Mouse (Mus musculus) limb, embryonic 14.5 days (tissue): ENCODE data around the gene Ociad1. TPM values are rescaled to one million over a fixed set of nuclear protein-coding genes. Genes with fewer than 3 reads are reported as not detected.

ENCODE experiments used
- ATAC-seq: fragments of 200-750 bp; cut with Nextera tagmentation; 2 replicates; pipeline ENCODE4 v1.8.0; 2017; ENCODE audit warnings: low read depth, moderate number of reproducible peaks, moderate TSS enrichment; ENCODE audit not compliant: low FRiP score
- DNase-seq: peaks from one replicate; pipeline ENCODE4 v3.0.0-alpha.2; 2015; ENCODE audit warnings: low spot score
- H3K27ac ChIP-seq: fragments of 300-500 bp; sonication (generic); replicated peaks from 2 replicates; pipeline ENCODE4 v1.5.1; 2014; ENCODE audit warnings: low read depth, mild to moderate bottlenecking, low read length, moderate library complexity, mixed read lengths
- H3K27me3 ChIP-seq: fragments of 300-500 bp; sonication (generic); 2 replicates; pipeline ENCODE4 v1.6.1; 2014; ENCODE audit warnings: low read length, mixed read lengths; ENCODE audit not compliant: control insufficient read depth, insufficient read depth
- H3K36me3 ChIP-seq: fragments of 300-500 bp; sonication (generic); 2 replicates; pipeline ENCODE4 v1.6.1; 2014; ENCODE audit warnings: mild to moderate bottlenecking, low read length, moderate library complexity, mixed read lengths; ENCODE audit not compliant: control insufficient read depth, insufficient read depth
- H3K4me1 ChIP-seq: fragments of 300-500 bp; sonication (generic); 2 replicates; pipeline ENCODE4 v1.6.1; 2014; ENCODE audit warnings: antibody characterized with exemption, low read length, mixed read lengths; ENCODE audit not compliant: control insufficient read depth, insufficient read depth
- H3K4me2 ChIP-seq: fragments of 300-500 bp; sonication (generic); replicated peaks from 2 replicates; pipeline ENCODE4 v1.6.1; 2014; ENCODE audit warnings: low read depth, mild to moderate bottlenecking, low read length, moderate library complexity; ENCODE audit not compliant: severe bottlenecking
- H3K4me3 ChIP-seq: fragments of 300-500 bp; sonication (generic); replicated peaks from 2 replicates; pipeline ENCODE4 v1.5.1; 2014; ENCODE audit warnings: low read length
- H3K9ac ChIP-seq: fragments of 300-500 bp; sonication (generic); 2 replicates; pipeline ENCODE4 v1.6.1; 2014; ENCODE audit warnings: mild to moderate bottlenecking, low read depth, low read length, moderate library complexity; ENCODE audit not compliant: severe bottlenecking
- H3K9me3 ChIP-seq: fragments of 300-500 bp; sonication (generic); 2 replicates; pipeline ENCODE4 v1.6.1; 2016; ENCODE audit warnings: low read length; ENCODE audit not compliant: control insufficient read depth
- POLR2A ChIP-seq: fragments of 200-500 bp; IDR thresholded peaks from 2 replicates; pipeline ENCODE4 v1.8.0; 2012; ENCODE audit warnings: inconsistent platforms, mild to moderate bottlenecking, moderate library complexity, borderline replicate concordance; ENCODE audit not compliant: insufficient read depth, insufficient read length; ENCODE audit errors: extremely low read depth
- WGBS: fragments of 180-500 bp; shearing (Covaris S2); extraction: QIAGEN DNeasy Blood & Tissue Kit; methylation state at CpG from one replicate; pipeline ENCODE4 v1.1.7; 2014; 5-methylcytosine and 5-hydroxymethylcytosine counted together
- polyA plus RNA-seq, 2 experiments: library from polyadenylated mRNA; depleted of rRNA in 1 of 2; stranded (reverse) in 1 of 2; unstranded in 1 of 2; fragments of >200 nt; fragmentation: Nextera tagmentation in 1 of 2; extraction: Ambion mirVana in 1 of 2; gene quantifications; 2 replicates each; pipeline versions ENCODE4 v1.2.1 to v1.2.3; 2012 to 2014

The Ociad1 gene
- polyA plus RNA-seq, 2 experiments: 137 to 171 TPM

- Histone ChIP-seq H3K36me3 (no peaks in the 10 kb centered on the region), H3K4me2 (no peak overlapping the region)
These were observed 39.8 kb upstream of the Ociad1 start for GRCm38 (mm10) chr5:73252739-73253138.

DNA sequence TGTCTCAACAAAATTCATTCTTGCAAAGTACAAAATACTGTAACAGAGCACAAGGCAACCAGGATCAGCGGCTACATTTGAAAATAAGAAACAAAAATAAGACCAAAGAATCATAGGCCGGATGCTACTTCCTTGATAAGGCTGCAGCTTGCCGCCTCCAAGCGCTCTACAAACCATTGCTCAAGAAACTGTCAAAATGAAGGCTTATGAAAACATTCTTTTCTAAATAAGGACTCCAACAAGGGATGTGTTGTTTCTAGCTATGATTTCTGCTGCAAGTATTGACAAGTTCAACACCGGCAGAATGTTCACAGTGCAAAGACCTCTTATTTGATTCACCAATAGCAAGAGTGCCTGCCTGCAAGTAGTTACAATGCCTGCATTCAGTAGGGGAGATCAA lies 37.9 kb upstream of the Ociad1 start:
- DNase-seq (peak; percentile 44), ATAC-seq (no peak)
- H3K36me3 ChIP-seq: no peaks in the 10 kb centered on the region
- TF ChIP-seq POLR2A: no peak
- 0 out of 2 replicates have a peak overlapping the region, but pooled peaks have one; percentile 84 for H3K9ac ChIP-seq
- peak overlapping the region; percentile 56 for H3K4me2 ChIP-seq
- no peak overlapping the region for H3K27ac ChIP-seq
- WGBS: 47% methylated on average over 5 of the region's 5 CpGs
- H3K4me1 ChIP-seq: peaks cover 7% of the 10 kb centered on the region
- no peaks in the 10 kb centered on the region for H3K27me3 ChIP-seq
- H3K9me3 ChIP-seq: no peaks in the 10 kb centered on the region
- peak overlapping the region; percentile 95 for H3K4me3 ChIP-seq

More at GRCm38 (mm10) chr5:73252739-73253138, 39.8 kb upstream of the Ociad1 start:
- no peak for DNase-seq
- Histone ChIP-seq H3K4me1 (peaks cover 7% of the 10 kb centered on the region), H3K9ac (no peak overlapping the region), H3K4me3 (no peak overlapping the region), H3K27ac (no peak overlapping the region), H3K27me3 (no peaks in the 10 kb centered on the region), H3K9me3 (no peaks in the 10 kb centered on the region)
- TF ChIP-seq POLR2A: no peak
- no peak for ATAC-seq

DNA sequence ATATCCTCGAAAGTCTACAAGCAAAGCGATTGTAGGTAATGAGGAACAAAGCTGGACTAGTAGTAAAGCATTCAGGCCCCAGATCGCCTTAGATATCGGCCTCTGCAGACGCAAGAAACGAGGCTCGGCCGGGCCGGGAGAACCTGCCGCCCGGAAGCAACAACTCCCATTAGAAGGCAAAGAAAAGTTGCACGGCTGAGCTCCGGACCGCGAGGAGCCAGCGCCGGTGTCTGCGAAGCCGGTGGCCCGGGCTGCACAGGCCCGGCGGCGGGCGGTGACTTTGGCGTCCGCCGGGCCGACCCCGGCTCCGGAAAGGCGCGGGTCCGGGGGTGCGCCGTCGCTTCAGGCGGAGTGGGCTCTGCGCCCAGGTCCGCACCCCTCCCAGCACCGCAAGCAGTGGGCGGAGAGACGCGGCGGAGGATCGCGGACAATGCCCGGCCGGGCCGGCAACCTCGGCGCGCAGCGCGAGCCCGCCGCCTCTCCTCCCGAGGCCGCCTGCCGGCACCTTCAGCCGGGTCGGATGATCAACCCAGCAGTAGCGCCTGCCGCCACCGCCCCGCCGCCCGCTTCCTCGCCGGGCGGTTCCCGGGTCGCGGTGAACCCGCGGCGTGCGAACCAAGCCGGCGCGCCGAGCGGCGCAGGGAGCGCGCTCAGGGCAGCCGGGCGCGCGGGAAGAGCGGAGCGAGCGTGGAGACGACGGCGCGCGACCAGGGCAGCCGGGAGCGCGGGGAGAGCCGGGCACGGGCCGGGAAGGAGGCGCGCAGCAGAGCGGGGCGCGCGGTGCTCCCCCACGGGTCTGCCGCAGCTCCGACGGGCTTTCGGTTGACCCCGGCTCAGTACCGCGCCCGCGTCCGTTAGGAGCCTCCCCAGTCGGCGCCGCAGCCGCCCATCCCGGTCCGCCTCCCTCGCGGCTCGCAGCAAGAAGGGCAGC lies 37.0 kb upstream of the Ociad1 start:
- 0% methylated on average over 64 of the region's 129 CpGs for WGBS
- Histone ChIP-seq H3K9ac (peak overlapping the region; percentile 84), H3K4me1 (peaks cover 7% of the 10 kb centered on the region), H3K27me3 (no peaks in the 10 kb centered on the region), H3K9me3 (no peaks in the 10 kb centered on the region), H3K4me3 (peak overlapping the region; percentile 95), H3K4me2 (peak overlapping the region; percentile 56), H3K27ac (peak overlapping the region; percentile 90), H3K36me3 (no peaks in the 10 kb centered on the region)
- peak; percentile 56 for DNase-seq
- ATAC-seq: peak; percentile 27
- TF ChIP-seq POLR2A: 0 out of 2 replicates have a peak, but pooled peaks have one; percentile 24

DNA sequence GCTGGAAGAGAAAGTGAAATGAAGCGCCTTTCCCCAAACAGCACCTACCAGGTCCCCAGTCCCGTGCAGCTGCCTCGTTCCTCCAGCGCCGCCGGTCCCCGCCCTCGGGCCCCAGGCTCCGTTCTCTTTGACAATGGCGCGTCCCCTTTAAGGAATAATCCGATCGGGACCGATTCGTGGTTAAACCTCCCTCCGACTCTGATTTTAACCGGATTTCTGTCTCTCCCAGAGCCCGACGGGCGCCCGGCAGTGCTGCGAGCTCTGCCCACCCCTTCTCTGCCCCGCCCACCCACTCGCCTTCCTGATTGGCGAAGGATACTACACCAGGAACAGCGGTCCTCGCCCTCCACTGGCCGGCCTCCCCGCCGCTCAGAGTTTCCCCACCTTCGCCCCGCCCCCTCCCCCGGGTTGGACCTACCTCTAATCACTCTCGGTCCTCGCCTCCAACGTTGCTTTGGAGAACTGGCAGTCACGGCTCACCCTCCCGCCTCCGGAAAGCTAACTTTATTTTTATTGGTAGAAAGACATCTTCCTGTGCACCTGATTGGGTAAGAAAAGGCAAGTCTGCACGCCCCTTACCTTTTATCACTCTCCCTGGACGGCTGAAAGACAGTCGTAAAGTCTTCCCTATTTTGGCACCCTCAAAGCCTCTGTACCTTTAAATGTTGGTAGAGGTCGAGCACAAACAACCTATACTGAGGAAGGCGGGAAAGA lies 36.1 kb upstream of the Ociad1 start, which contains the start of gene Fryl:
Fryl (minus strand) TSS at position 268 of the 714 bp plus-strand sequence.
- peak; percentile 99 for ATAC-seq

GRCm38 (mm10) chr5:73257096-73257495 lies 35.5 kb upstream of the Ociad1 start:
- 4% methylated on average over 11 of the region's 11 CpGs for WGBS
- ATAC-seq (0 out of 2 replicates have a peak, but pooled peaks have one; percentile 1), DNase-seq (no peak)
- no peaks in the 10 kb centered on the region for H3K9me3 ChIP-seq
- H3K27me3 ChIP-seq: no peaks in the 10 kb centered on the region
- 0 out of 2 replicates have a peak overlapping the region, but pooled peaks have one; percentile 29 for H3K9ac ChIP-seq
- peak overlapping the region; percentile 67 for H3K4me2 ChIP-seq
- peak overlapping the region; percentile 95 for H3K4me3 ChIP-seq
- no peaks in the 10 kb centered on the region for H3K36me3 ChIP-seq
- TF ChIP-seq POLR2A: no peak
- peaks cover 7% of the 10 kb centered on the region for H3K4me1 ChIP-seq
- H3K27ac ChIP-seq: no peak overlapping the region

More for the DNA sequence above, 36.1 kb upstream of the Ociad1 start, which contains the start of gene Fryl:
- TF ChIP-seq POLR2A: 0 out of 2 replicates have a peak, but pooled peaks have one; percentile 54
- Histone ChIP-seq H3K36me3 (no peaks in the 10 kb centered on the region), H3K4me2 (peak within 1 kb of the TSS; percentile 67), H3K4me1 (peaks cover 7% of the 10 kb centered on the region), H3K27ac (peak within 1 kb of the TSS; percentile 90), H3K9me3 (no peaks in the 10 kb centered on the region), H3K9ac (peak within 1 kb of the TSS; percentile 84), H3K4me3 (peak within 1 kb of the TSS; percentile 95), H3K27me3 (no peaks in the 10 kb centered on the region)
- WGBS: under 1% methylated on average over 39 of the region's 44 CpGs
- DNase-seq: peak; percentile 98
